Mouse (Mus musculus) E14TG2a.4 (cell line): ENCODE data around the gene AU022751.
"Not testable (repeated sequence)": the region's sequence is repeated elsewhere in the genome, so short reads cannot be mapped to it uniquely, and the experiment has no call there.

ENCODE experiments used
- H3K27me3 ChIP-seq: 2 replicates; pipeline ENCODE4 v1.6.1; 2014; ENCODE audit warnings: low read length, control low read depth; ENCODE audit not compliant: insufficient read depth
- H3K36me3 ChIP-seq: 2 replicates; pipeline ENCODE4 v1.6.1; 2014; ENCODE audit warnings: low read length, control low read depth; ENCODE audit not compliant: insufficient read depth
- H3K4me1 ChIP-seq: replicated peaks from 2 replicates; pipeline ENCODE4 v1.6.1; 2014; ENCODE audit warnings: low read depth, low read length, control low read depth
- H3K4me3 ChIP-seq: replicated peaks from 2 replicates; pipeline ENCODE4 v1.5.1; 2014; ENCODE audit warnings: mild to moderate bottlenecking, low read length
- H3K9me3 ChIP-seq: 2 replicates; pipeline ENCODE4 v1.6.1; 2014; ENCODE audit warnings: low read length, control low read depth
- CTCF ChIP-seq: conservative IDR thresholded peaks from 2 replicates; pipeline ENCODE4 v1.5.1; 2014; ENCODE audit warnings: low read length
- NANOG ChIP-seq: IDR thresholded peaks from 2 replicates; pipeline ENCODE4 v1.6.1; 2014; ENCODE audit warnings: borderline replicate concordance, low read length, mixed read lengths
- POU5F1 ChIP-seq: IDR thresholded peaks from 2 replicates; pipeline ENCODE4 v1.6.1; 2014; ENCODE audit warnings: low read length, borderline replicate concordance

The AU022751 gene

GRCm38 (mm10) chrX:6082954-6083680 lies at the start of gene AU022751:
AU022751 (minus strand) TSS chrX:6083419.
- TF ChIP-seq POU5F1 (no peak), CTCF (no peak), NANOG (no peak)
- Histone ChIP-seq H3K4me1 (no peaks in the 10 kb centered on the region), H3K36me3 (no peaks in the 10 kb centered on the region), H3K4me3 (peak within 1 kb of the TSS; percentile 39), H3K9me3 (no peaks in the 10 kb centered on the region), H3K27me3 (peaks cover 14% of the 10 kb centered on the region)

- Histone ChIP-seq H3K4me3 (peak overlapping the region; percentile 61), H3K9me3 (no peaks in the 10 kb centered on the region), H3K27me3 (peaks cover 2% of the 10 kb centered on the region; the same call in 1 of the 2 replicates), H3K4me1 (no peaks in the 10 kb centered on the region), H3K36me3 (no peaks in the 10 kb centered on the region)
- TF ChIP-seq POU5F1 (no peak), NANOG (no peak), CTCF (no peak)
Observed at GRCm38 (mm10) chrX:6091996-6092757, 9.0 kb upstream of the AU022751 start.

- no peaks in the 10 kb centered on the region for H3K36me3 ChIP-seq
- no peak for TF ChIP-seq NANOG
- no peak for TF ChIP-seq POU5F1
- TF ChIP-seq CTCF: no peak
- peaks cover 2% of the 10 kb centered on the region; the same call in 1 of the 2 replicates for H3K27me3 ChIP-seq
- no peaks in the 10 kb centered on the region for H3K9me3 ChIP-seq
- no peaks in the 10 kb centered on the region for H3K4me1 ChIP-seq
- H3K4me3 ChIP-seq: peak overlapping the region; percentile 61
Observed at GRCm38 (mm10) chrX:6091547-6091946, 8.3 kb upstream of the AU022751 start.

GRCm38 (mm10) chrX:6061563-6061962 lies 21.7 kb downstream of the AU022751 start:
- no peaks in the 10 kb centered on the region for H3K9me3 ChIP-seq
- 0 out of 2 replicates have a peak, but pooled peaks cover 2% of the 10 kb centered on the region for H3K27me3 ChIP-seq
- no peaks in the 10 kb centered on the region for H3K4me1 ChIP-seq
- H3K36me3 ChIP-seq: no peaks in the 10 kb centered on the region
- TF ChIP-seq POU5F1 (no peak), NANOG (no peak), CTCF (no peak)
- H3K4me3 ChIP-seq: no peak overlapping the region

- not testable (repeated sequence) for H3K36me3 ChIP-seq, H3K9me3 ChIP-seq, H3K27me3 ChIP-seq, H3K4me1 ChIP-seq
- peak overlapping the region; percentile 49; the same call in 1 of the 2 replicates for H3K4me3 ChIP-seq
Observed at GRCm38 (mm10) chrX:6047936-6048614, 35.1 kb downstream of the AU022751 start.

- H3K4me1 ChIP-seq, H3K36me3 ChIP-seq, H3K27me3 ChIP-seq, H3K9me3 ChIP-seq: not testable (repeated sequence)
- H3K4me3 ChIP-seq: peak within 1 kb of the TSS; percentile 49; the same call in 1 of the 2 replicates
Observed at GRCm38 (mm10) chrX:6047066-6047935, 35.9 kb downstream of the AU022751 start, which contains the start of gene Nudt11. Nudt11 (plus strand) TSS chrX:6047453.
